Mouse (Mus musculus) lung, postnatal 0 days (tissue): ENCODE results near the gene Il13.

ENCODE experiments used
- CTCF ChIP-seq: IDR thresholded peaks from 2 replicates; pipeline ENCODE4 v1.5.1; 2016; ENCODE audit warnings: antibody characterized with exemption, mild to moderate bottlenecking
- EP300 ChIP-seq: IDR thresholded peaks from 2 replicates; pipeline ENCODE4 v1.6.1; 2016; ENCODE audit warnings: antibody characterized with exemption, mild to moderate bottlenecking, control low read depth

DNA sequence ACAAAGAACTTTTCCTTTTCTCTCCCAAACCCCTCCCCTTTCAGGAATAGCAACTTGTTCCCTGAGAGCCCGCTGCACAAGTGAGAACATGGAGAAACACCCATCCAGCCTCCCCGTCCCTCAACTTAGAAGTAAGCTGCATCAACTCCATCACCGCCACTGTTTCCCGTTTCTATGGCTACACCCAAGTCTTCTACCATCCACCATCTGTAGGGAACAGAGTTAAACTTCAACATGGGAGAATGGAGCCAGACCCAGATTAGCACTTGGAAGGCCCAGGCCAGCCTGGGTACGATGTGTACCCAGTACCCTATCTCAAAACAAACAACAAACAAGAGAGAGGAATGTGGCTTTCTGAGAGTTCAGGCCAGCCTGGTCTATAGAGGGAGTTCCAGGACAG is 29.6 kb upstream of the Il13 start:
- no peak for TF ChIP-seq EP300
- TF ChIP-seq CTCF = no peak
